Mouse (Mus musculus) frontal cortex, adult (tissue): ENCODE data around the gene Dtymk.
"Not testable (repeated sequence)": the region's sequence is repeated elsewhere in the genome, so short reads cannot be mapped to it uniquely, and the experiment has no call there.

Experiments used
- ATAC-seq: cut with Nextera tagmentation; 2 replicates; pipeline ENCODE4 v1.9.2; 2017; ENCODE audit warnings: mild to moderate bottlenecking, moderate library complexity, mixed read lengths; ENCODE audit not compliant: low TSS enrichment

The Dtymk gene

DNA sequence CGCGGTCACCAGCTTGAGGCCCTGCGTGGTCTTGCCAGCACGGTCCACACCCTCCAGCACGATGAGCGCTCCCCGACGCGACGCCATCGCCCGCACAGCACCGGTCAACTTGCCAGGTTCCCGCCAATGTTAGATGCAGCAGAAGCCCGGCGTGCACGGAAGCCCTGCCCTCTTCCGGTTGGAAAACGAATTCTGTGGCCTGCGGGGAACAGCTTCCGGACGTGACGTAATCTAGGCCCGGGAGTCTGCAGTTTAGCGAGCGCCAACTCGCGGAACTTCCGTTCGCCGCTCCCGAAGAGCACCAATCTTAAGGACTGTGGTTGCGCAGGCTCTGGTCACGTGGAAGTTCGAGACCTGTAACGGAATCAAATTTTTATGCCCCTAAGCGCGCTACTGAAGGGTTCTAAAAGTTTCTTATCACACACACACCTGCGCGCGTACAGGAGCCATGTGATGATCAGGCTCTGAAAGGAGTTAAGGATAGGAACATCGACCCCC, at the start of gene Dtymk:
TSS of gene Dtymk (minus strand) at position 194 of the 498 bp plus-strand sequence.
- peak; percentile 69 for ATAC-seq

DNA sequence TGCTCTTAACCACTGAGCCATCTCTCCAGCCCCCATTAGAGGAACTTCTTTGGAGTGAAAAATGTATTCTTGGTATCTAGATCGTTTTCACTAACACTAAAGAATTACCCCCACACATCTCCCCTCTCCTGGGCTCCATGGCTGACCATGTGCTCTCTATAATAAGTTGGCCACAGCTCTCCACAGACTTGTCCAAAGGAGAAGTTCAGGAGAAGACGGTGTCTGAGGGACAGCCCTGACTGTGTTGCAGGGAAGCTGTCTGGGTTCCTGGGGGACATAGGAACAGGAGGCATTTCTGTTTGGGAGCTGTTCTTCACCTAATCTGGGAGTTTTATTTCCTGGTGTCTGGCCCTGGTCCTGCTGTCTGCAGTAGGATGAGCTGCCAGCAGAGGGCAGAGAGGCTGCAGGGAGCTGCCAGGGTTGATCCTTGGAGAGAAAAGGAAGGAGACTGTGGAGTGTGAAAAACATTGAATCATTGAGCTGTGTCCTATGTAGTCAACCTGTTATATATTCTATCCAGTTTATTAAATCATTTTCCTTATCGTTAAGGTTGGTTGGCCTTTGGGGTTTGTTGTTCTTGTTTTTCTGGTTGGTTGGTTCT, 44.1 kb upstream of the Dtymk start:
- ATAC-seq: peak; percentile 100

DNA sequence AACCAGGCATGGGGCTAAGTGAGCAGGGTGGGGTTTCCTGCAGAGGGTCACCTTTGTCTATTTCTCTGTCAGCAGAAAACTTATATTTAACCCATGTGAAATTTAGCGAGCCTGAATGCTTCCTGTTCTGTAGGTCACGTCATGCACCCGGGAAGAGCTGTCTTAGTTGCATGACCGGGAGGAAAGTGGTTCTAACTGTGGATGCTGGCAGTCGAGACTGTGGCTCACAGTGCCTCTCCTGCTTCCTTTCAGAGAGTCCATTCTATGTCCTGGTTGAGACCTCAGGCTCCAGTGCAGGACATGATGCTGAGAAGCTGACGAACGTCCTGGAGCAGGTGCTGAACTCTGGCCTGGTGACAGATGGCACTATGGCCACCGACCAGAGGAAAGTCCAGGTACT, 36.8 kb upstream of the Dtymk start:
- not testable (repeated sequence) for ATAC-seq

- no peak for ATAC-seq
These were observed 35.6 kb upstream of the Dtymk start for GRCm38 (mm10) chr1:93837335-93837734.

GRCm38 (mm10) chr1:93836532-93836913, 34.8 kb upstream of the Dtymk start:
- no peak for ATAC-seq

GRCm38 (mm10) chr1:93835876-93836531, 34.3 kb upstream of the Dtymk start:
- peak; percentile 63 for ATAC-seq

GRCm38 (mm10) chr1:93835211-93835610, 33.5 kb upstream of the Dtymk start:
- no peak for ATAC-seq

- ATAC-seq: no peak
These were observed 33.0 kb upstream of the Dtymk start for GRCm38 (mm10) chr1:93834671-93835150.

DNA sequence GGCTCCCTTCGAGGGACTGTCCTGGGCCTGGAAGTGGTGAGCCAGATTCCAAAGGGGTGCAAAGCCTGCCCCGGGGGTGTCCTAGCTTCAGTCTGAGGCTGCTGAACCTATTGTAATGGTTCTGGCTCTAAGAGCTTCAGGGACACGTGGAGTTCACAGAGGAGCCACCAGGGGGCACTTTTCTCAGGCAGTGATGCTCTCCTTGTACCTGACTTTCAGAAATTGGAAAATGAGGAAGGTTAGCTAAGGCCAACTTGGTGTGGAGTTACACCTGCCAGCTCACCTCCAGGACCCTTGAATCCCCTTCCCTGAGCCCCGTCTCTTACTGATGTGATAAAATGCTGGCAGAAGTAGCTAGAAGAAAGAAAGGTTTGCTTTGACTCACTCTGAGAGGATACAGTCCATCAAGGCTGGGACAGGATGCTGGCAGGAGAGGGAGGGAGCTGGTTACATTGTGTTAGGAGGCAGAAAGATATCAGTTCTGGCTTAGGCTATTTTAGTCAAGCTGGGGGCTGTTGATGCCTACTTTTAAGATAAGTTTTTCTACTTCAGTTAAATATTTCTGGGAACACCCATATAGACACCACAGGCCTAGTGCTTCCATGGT, 31.1 kb upstream of the Dtymk start:
- ATAC-seq: peak; percentile 91

- ATAC-seq: no peak
These were observed 24.8 kb upstream of the Dtymk start for GRCm38 (mm10) chr1:93826540-93826835.

DNA sequence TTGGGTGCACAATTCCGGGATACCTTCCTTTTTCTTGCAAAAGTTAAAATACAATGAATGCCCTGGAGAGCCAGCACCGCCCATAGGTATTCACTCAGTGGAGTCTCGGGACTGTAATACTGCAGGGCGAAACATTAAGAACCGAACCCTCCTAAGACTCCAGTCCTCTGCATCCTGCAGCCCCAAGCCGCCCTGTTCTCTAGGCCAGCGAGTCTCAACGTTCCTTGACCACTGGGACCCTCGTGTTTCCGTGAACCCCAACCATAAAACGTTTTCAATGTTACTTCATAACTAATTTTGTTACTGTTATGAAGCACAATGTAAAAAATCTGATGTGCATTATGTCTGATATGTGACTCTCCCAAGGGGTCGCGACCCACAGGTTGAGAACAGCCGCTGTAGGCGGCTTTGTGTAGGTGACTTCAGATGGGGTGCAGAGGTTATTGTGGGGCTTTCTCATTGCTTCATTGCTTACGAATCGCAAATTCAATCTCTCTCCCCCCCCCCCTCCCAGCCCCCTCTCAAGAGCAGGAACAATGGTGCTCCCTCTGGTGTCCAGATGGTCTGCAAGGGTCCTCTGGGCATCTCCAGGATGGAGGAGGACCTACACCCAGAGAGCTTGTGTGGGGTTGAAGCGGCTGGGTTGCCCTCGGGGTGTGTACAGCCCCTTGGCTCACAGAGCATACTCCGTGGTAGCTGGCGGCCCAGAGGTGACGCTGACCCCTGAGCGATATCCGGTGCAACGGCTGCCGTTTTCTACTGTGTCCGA, 24.2 kb upstream of the Dtymk start:
- ATAC-seq: peak; percentile 35

- ATAC-seq: peak; percentile 90
These were observed 23.5 kb upstream of the Dtymk start for GRCm38 (mm10) chr1:93825105-93825674.

DNA sequence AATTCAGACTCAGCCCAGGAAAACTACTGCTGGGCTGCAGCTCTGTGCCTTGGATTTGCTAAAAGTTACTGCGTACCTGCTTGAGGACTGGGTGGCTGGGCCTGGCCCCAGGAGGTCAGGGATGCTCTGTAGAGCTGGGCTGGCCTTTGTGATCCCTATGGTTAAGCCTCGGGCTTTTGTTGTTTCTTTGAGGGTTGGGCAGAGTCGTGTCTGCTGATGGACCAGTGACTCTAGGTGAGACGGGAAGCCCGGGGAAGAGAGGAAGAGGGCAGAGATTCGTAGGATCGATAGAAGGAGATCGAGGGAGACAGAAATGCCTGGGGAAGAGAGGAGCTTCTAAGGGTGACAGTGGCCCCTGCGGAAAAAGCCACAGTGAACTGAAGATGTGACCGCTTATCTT, 22.9 kb upstream of the Dtymk start, which contains the start of gene D2hgdh:
TSS of gene D2hgdh (plus strand) at position 301 of the 400 bp plus-strand sequence.
- ATAC-seq: peak; percentile 7

- no peak for ATAC-seq
These were observed 22.2 kb upstream of the Dtymk start for GRCm38 (mm10) chr1:93823796-93824495.

DNA sequence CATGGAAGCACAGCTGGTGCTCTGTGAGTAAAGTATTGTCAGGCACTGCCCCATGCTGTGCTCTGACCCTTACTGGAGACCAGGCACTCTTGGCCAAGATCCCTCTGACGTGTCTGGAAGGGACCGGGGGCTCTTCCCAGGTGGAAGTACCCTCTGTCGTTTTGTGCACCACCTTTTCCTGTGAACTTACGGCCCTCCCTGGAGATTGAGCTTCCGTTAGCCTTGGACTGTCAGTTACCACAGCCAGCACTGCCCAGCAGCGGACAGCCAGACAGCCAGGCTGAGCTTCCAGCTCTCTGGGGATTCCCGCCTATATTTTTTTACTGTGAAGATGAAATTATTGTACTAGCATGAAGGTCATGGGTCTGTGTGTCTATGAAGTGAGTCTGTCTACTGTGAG, 17.0 kb upstream of the Dtymk start:
- no peak for ATAC-seq

DNA sequence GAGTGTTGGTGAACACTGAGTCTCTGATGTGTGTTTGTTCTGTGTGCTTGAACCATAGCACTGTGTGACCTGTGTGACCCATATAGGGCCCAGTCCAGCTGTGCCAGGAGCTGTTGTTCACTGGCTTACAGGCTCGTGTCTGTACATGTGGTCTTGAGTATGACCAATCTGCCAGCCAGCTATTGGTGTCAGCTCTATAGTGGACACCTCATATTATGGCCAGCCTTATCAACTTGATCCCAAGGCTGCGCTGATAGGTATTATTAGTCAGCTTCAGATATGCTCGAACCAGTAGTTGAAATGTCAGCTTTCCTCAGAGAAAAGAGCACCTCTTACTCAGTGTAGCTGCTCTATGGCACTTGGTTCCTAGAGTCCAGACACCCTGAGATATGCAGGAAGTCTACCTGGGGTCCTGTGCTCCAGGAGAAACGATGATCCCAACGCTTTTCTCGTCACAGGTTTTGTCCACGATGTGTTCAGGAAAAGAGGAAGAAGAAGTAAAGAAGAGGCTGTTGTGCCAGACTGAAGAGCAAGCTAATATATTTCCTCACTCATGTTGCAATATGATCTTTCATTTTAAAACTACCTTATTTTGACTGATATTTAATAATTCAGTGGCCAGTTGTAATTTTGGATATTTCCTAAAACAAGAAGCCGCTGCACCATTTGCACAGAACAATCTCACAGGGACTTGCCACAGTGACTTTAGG, 16.2 kb upstream of the Dtymk start:
- ATAC-seq: no peak

DNA sequence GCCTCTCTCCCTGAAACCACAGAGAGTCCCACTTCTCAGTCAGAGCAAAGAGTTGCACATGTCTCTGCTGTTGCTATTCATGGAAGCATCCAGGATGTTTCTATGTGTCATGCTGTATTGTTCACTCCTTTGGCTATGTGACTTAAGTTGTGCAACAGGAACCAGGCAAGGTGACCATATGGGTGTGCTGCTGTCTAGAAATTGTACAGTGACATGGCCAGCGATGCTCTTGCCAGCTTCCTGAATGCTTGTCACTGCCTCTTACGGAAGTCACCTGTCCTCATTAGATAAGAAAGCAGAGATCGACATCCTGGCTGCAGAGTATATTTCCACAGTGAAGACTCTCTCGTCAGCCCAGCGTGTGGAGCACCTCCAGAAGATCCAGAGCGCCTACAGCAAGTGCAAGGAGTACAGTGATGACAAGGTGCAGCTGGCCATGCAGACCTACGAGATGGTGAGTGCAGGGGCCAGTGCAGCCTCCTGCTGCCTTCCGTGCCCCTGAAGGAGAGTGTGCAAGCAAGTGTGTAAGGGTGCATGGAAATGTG, 9.8 kb upstream of the Dtymk start:
- ATAC-seq: peak; percentile 22; the same call in 1 of the 2 replicates

DNA sequence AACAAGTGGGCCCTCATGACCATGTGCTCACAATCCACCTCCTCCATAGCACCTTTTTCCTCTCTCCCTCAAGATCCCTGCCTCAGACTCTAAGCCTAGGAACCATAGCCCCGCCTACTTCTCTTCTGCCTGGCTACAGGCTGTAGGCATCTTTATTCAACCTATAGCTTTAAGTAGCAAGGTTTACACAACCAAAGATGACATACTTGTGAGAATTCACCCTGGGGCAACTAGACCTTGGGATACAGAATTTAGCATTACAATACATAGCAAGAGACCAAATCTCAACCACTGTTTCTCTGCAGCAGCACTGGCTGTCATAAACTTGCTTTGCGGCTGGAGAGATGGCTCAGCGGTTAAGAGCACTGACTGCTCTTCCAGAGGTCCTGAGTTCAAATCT, 8.3 kb upstream of the Dtymk start:
- ATAC-seq: no peak

GRCm38 (mm10) chr1:93808871-93809270, 7.1 kb upstream of the Dtymk start:
- no peak for ATAC-seq

GRCm38 (mm10) chr1:93805221-93805951, 3.7 kb upstream of the Dtymk start:
- ATAC-seq: no peak
